Mouse (Mus musculus): ENCODE data around the gene Prr29.
A peak's percentile ranks its signal among the peaks of the same experiment; 100 is the strongest.

Gene Prr29

DNA sequence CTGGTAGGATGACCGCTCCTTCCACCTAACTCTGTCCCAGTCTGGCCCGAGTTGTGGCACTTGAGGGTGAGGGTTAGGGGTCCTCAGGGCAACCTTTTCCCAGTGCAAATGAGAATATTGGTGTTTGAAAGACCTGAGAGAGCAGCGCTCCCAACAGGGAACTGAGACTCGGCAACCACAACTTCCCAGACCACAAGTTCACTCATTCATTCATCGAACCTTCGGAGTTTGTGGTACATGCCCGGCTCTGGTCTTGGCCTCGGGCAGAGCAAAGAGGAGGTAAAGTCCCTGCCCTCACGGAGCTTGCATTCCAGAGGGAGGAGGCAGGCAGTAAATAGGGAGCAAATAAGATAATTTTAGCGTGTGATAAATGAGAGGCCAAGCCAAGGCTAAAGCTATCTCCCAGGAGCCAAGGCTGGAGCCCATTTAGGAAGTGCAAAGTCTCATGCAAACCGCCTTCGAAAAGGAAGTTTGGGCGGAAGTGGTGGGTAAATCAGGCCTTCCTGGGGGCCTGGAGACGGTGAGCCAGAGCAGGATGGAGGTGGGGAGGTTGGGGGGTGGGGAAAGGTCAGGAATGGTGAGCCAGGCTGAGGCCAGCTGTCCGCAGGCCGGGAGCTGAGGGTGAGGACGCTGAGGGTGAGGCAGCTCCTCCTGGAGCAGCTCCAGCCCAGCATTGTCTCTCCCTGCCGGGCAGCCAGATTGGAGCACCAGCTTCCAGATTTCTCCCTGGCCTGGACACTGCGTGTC is 9.7 kb upstream of the Prr29 start:
- peak; percentile 28 to 58 for DNase-seq

DNA sequence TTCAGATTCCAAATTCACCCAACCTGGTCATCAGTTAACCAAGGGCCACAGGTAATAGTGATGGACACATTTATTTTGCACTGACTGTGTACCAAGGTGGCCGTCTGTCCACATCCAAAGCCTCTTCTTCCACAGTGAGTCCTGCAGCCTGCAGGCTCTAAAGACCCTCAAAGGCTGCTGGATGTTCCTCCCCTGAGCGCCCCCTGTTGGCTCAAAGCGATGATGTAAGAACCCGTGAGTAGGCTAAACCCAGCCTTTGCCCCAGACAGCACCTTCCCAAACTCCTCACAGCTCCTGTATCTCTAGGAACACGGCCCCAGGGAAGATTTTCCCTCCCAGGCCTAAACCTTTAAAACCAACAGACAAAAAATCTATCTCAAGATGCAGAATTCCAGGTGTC is 5.9 kb upstream of the Prr29 start:
- DNase-seq: no peak

DNA sequence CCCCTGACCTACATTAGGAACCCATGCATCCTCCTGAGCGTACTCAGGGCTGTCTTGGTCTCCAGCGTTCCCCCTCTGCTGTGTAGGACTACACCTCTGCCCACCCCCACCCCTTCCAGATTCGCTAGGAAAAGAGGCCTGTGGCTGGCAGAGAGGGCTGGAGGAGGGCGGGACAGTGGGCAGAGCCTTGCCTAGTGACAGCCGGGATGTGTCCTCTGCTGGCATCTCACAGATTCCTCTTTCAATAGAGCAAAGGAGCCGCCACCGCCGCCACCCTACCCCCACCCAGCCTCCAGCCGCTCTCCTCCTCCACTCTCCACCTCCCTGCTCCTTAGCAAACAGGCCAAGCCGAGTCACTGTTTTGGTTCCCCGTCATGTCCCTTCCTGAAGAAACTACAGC is 560 bp upstream of the Prr29 start:
- peak; percentile 62 to 82 for DNase-seq

DNA sequence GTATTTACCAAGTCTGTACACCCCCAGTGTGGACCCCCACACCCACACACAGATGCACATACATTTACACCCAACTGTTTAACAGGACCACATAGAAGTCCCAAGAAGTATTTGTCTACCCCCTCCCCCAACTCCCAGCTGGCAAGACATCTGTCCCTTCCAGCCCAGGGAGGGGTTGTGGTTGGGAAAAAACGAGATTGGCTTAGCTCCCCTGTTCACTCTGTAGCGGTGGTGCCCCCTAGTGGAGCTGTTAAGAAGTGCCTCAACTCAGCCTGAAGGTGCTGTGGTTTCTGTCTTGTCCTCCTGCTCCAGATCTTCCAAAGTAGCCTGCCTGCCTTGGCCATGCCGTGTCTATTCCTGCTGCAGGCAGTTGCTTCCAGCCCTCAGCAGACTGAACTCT is 1.0 kb downstream of the Prr29 start:
- peak; percentile 82 to 88 for DNase-seq

DNA sequence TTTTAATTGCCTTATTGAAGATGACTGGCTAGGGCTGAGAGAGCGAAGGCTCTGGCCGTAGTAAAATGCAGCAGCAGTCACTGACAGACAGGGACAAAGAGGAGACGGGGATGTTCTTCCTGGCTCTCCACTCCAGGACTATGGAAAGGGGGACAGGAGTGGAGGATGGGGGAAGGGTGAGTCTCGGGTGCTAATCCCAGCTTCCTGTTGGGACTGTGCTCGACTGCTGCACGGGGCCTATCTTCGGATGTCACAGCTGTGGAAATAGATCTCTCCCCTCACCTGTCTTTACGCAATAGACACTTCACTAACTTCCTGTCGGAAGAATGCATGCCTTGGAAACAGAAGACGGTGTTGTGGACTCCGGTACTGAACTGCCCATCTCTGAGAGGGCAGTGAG is 8.7 kb downstream of the Prr29 start:
- DNase-seq: no peak

DNA sequence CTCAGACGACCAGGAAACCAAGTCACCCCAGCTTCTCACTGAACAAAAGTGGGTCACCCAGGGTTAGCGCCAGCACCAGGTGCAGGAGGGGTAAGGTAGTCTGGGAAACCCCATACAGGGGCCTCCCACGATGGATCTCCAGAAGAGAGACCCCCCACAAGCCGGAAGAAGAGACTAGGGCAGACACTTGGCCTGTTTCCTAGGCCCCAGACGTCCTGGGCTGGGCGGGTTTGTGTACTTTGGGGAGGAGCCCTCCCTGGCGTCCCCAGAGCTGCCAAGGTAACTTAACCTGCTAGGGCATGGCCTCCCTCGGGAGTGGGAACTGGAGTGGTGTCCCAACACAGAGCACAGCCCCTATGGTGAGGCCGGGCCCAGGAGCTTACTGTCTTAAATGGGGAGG is 9.3 kb downstream of the Prr29 start:
- DNase-seq: peak; percentile 48 to 62

DNA sequence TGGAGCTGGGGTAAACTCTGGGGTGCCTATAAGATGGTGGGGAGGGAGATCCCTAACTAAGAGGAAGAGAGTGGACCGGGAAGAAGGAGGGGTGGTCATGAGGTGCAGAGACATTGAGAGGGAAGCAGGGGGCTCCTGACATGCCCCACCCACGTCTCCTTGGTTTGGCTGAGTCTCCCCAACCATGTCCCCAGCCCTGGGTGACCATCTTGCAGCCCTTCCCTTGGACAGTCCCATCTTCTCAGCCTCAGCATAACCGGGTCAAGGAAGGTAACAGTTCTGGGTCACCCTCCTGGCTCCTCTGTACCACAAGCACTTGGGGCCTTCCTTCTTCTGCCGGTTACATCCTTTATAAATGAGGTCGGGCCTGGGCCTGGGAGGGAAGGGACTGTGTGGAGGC is 9.7 kb downstream of the Prr29 start:
- DNase-seq: no peak

DNA sequence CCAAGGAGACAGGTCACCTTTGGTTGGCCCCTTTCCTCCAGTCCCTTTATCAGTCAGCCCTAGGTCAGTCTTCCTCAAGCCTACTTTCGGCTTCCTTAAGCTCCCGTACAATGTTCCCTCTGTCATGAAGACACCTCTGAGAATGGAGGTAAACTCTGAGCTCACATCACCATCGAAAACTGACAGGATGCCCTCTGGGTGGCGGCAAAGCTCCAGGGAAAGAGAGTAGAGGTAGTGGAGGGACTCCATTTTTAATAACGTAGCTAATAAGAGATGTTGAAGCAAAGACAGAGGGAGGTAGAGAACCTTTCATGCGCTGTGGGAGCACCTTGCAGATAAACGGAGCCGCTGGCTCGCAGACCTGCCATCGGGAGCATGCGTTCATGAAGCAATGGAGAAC is 15.7 kb downstream of the Prr29 start:
- no peak for DNase-seq

DNA sequence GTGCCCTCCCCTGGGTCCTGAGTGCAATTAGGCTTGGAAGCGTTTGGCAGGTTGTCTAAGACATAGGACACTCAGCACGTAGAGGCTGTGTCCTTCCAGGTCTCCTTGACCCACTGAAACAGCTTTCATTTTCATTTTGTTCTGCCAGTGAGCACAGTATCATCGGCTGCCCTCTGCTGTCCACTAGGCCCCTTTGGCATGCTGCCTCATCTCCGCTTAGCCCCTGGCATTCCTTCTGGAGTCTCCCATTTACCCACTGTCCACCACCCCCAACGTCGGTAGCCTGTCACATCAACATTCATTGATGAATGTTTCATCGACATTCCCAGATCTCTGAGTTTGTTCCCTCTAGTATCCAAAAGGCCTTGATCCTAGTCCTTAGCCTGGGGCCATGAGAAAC is 16.6 kb downstream of the Prr29 start:
- DNase-seq: peak; percentile 65 to 66

DNA sequence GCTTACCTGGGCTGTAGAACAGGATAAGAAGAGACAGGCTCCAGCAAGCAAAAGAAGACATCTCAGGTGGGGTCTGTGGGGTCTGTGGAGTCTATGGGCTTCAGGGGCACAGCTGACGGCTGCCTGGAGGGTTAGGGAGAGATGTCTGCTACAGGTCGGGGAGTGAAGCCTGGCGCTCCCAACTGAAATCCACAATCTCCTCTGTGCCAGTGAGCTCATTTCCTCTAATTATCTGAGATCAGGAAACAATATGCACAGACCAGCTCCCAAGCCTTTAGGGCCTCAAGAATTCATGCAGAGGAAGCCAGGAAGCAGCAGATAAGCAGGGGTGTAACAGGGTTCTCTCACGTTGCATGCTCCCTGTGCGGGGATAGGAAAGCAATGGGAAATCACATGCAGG is 17.2 kb downstream of the Prr29 start:
- peak; percentile 50 to 72 for DNase-seq

DNA sequence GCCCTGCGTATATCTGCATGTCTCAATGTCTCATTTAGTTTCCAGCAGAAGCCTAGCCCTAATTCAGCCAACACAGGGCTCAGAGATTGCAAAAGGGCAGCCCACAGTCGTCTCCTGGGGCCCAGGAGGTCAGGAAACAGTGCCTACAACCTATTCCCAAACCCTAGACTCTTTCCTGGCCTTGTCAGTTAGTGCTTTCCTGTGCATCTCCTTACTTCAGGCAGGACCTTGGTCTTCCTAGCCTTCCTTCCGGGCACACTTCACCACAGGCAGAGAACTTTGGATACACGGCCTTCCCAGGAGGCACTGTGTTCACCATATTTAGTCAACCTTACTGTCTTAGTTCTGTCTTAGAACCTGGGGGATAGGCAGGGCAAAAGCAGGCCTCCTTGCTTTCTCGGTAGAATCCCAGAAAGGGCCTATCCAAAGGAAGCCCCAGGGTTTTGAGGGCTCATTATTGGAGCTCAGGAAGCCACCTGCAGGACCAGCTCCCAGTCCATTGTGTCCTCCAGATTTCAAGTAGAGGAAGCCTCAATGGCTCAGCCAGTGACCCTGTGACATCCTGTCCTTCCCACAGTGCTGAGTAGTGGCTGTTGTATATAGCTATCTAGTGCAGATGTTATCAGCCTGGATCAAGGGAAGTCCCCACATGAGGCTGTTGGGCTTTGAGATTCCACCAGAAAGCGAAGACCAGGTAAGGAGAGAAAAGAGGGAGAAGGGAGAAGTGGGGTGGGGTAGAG is 17.9 kb downstream of the Prr29 start:
- DNase-seq: no peak

DNA sequence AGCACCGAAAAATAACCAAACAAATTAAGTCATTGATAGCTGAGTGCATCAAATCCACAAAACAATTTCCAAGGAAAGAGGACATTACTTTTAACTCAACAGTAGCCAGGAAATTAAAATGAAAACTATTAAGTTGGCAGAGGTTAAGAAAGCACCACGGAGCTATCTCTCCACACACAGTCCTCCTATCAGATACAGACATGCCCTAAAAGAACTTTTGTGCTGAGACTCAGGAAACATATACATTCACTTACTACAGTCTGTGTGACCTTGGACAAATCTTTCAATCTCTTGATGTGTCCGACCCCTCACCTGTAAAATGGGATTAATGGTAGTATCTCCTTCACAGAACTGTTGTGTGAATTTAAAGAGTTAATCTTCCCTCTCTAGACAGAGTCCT is 21.1 kb downstream of the Prr29 start:
- no peak for DNase-seq

DNA sequence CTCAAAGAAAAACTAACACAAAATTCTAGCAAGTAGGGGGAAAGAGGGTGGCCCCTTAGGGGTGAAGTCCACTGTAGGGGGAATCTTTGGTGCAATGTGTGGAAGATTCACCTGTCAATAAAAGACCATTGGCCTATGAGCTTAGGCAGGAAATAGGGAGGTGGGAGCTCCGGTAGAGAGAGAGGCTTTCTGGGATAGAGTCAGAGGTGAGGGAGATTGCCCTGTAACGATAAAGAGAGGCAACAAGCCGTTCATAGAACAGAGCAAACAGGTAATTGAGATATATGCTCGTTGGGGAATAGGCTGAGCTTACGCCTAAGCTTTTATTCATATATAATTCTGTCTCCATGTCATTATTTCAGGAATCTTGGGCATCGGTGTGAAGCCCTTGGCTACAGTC is 21.7 kb downstream of the Prr29 start:
- peak in 1 of 2 experiments; percentile 4 for DNase-seq

DNA sequence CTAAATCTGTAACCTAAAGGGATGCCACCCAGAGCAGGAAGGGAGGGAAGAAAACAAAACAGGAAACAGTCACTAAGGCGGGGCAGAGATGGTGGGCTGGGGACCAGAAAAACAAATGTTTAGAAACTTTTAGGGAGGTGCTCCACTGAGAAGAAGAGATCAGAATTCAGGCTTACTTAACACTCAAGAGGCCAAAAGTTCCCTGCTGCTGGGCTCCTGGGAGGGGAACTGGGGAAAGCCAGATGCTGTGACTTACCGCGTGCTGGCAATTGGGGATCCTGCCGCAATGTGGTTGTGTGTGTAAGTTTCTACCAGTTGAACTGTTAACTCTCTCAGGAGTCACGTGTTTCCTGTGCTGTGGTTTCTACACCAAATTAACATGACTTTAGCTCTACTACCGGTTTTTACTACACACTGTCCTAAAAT is 22.5 kb downstream of the Prr29 start, which contains the start of gene Icam2:
Gene Icam2, minus strand, starts transcription at position 285 of the 426 bp plus-strand sequence.
- peak; percentile 41 to 52 for DNase-seq

DNA sequence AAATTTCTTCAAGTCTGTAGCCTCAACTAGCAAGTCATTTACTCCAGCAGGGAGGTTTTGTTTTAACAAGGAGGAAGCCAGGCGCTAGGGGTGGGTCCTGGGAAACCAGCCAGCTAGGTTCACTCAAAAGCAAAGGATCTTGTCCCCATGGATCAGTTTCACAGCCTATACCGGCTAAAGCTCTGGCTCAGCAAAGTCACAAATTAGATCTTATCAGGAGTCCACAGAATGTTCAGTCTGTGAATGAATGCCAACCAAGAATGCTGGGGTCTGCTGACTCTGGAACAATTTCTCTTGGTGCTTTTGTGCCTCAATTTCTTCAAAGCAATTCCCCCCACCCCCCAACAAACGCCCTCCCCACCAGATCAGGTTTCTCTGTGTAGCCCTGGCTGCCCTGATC is 24.3 kb downstream of the Prr29 start:
- peak; percentile 43 to 55 for DNase-seq

DNA sequence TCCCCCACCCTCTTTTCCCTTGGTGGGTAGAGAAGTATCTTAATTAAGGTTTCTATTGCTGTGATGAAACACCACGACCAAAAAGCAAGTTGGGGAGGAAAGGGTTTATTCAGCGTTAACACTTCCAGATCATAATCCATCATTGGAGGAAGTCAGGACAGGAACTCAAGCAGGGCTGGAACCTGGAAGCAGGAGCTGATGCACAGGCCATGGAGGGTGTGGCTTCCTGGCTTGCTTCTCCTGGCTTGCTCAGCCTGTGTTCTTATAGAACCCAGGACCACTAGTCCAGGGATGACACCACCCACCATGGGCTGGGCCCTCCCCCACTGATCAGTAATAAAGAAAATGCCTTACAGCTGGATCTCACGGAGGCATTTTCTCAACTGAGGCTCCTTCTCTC is 25.5 kb downstream of the Prr29 start:
- peak; percentile 51 to 69 for DNase-seq

DNA sequence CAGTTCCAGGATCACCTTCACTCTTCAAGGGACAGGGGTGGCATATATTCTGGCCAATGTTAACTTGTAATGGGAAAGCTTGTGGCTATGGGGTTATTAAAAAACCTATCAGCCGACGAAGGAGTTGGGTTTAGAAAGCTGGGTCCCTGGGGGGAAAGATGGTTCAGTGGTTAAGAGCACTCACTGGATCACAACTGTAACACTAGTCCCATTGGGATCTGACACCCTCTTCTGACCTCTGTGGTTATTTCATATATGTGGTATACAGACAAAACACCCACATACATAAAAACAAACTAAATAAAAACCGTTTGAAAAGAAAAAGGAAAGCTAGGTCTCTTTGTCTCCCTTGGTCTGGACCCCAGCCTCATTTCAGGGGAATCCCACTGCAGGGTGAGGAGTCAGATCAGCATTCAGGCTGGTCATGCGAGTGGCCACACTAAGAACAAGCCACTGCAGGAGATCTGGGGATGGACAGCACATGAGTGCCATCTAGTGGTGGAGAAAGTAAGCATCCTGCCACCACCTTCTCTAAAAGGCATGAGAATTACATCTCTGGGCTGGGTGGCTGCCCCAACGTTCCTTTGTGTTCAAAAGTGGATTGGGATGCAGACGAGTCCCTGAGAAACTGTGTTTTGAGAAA is 26.4 kb downstream of the Prr29 start:
- peak; percentile 57 to 81 for DNase-seq

DNA sequence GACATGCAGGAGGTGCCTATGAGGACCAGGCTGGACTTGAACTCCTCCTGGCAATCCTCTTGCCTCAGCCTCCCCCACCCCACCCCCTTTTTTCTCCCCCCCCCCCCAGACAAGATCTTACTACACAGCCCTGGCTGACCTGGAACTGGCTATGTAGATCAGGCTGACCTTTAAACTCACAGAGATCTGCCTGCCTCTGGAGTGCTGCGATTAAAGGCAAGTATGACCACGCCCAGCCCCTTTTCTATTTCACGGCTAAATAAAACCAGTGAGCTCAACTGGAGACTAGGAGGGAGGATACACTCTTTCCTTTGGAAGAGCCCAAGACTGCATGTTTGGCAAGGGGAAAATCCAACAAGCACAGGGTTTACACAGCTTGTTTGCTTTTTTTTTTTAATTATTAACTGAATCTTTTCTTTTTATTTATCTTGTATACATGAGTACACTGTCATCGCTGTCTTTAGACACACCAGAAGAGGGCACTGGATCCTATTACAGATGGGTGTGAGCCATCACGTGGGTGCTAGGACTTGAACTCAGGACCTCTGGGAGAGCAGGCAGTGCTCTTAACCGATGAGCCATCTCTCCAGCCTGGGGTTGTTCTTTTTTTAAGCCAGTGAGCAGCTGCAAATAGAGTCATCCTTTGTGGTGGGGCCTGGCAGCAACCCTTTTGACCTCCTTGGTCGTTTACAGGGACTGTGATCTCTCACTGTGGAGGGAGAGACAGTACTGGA is 27.5 kb downstream of the Prr29 start:
- peak in 1 of 2 experiments; percentile 9 for DNase-seq

DNA sequence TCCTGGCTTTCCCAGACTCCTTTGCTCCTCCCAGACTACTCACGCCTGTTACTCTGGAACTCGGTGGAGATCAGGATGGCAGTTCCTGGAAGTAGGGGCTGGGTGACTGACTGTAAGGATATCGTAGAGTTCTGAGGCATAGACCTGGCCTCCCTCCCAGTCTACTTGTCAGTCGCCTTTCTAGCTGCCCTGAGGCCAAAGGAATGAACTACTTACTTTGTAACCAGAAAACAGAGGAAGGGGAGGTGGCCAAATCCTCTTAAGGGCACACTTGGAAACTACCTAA is 28.0 kb downstream of the Prr29 start:
- DNase-seq: no peak

DNA sequence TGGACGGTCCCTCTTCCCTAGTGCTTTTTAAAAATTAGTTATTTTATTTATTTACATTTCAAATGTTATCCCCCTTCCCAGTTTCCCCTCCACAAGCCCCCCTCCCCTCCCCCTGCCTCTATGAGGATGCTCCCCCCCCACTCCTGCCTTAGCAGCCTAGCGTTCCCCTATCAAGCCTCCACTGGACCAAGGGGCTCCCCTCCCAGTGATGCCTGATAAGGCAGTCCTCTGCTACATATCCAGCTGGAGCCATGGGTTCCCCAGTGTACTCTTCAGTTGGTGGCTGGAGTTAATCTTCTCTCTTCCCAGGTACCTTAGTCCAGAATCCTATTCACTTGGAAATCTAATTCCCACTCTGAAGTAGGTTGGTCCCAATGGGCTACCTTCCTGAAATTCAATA is 28.8 kb downstream of the Prr29 start:
- peak in 1 of 2 experiments; percentile 9 for DNase-seq

DNA sequence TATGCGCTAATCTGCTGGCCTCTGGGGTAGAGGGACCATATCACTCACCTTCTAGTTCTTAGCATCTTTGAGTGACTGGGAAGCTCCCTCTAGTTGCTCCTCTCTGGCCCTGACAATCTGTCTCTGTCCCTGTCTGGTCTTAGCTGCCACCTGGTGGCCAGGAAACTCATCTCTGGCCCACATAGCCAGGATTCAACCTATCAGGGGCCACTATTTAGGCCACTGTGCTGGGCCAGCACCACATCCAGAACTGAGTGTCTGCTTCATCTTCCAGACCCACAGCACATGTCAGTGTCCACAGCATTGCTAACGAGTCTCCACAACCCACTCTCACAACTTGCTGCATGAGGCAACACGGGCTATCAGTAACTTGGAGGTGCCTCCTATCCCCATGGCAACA is 32.4 kb downstream of the Prr29 start:
- no peak for DNase-seq

DNA sequence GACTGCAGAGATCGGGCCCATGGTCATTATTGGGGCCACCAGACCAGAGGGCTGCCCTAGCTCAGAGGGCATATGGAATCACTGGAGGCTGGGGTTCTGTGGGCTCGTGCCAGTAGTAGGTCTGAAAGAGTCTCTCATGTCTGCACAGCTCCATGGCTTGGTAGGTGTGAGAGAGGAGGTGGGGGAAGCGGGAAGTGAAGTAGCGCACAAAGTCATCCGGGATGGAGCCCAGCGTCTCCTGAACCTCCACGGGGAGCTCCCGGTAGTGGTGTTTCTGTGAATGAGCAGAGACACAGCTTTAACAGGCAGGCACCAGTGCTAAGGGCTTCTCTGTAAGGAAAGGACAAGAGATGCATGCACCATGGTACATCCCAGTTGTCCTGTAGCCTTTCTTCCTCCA is 33.2 kb downstream of the Prr29 start:
- no peak for DNase-seq

DNA sequence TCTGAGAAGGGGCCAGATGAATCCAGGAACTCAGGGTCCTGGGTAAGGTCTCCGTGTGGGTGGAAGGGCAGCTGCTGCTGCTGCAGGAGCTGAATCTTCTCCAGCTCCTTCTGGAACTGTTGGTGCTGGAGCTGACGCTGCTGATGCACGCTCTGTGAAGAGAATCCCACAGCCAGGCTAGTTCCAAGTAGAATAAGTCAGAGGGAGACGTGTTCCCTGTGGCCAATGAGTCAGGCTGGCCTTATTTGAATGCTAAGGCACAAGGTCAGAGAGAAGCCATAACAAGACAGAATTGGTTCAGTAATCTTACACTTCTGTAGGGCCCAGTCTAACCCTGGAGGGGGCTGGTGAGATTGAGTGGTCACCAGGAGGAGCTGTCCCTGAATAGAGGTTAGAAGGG is 44.7 kb downstream of the Prr29 start:
- no peak for DNase-seq

Data from lung, postnatal 4 days (tissue).